Mouse (Mus musculus) heart, embryonic 11.5 days (tissue): ENCODE data around the gene Iqcn. TPM values are rescaled to one million over a fixed set of nuclear protein-coding genes. Genes with fewer than 3 reads are reported as not detected.

Experiments
- ATAC-seq: fragments of 200-750 bp; cut with Nextera tagmentation; replicated peaks from 2 replicates; pipeline ENCODE4 v1.8.0; 2017; ENCODE audit warnings: moderate library complexity; ENCODE audit not compliant: insufficient number of reproducible peaks, low FRiP score, low TSS enrichment
- H3K27ac ChIP-seq: fragments of 300-500 bp; sonication (generic); 2 replicates; pipeline ENCODE4 v1.5.1; 2014; ENCODE audit warnings: mild to moderate bottlenecking, low read depth, low read length
- H3K27me3 ChIP-seq: fragments of 300-500 bp; sonication (generic); 2 replicates; pipeline ENCODE4 v1.6.1; 2014; ENCODE audit warnings: mild to moderate bottlenecking, low read length, mixed read lengths; ENCODE audit not compliant: control insufficient read depth, insufficient read depth
- H3K36me3 ChIP-seq: fragments of 300-500 bp; sonication (generic); 2 replicates; pipeline ENCODE4 v1.6.1; 2014; ENCODE audit warnings: mild to moderate bottlenecking, low read length, moderate library complexity, mixed read lengths; ENCODE audit not compliant: control insufficient read depth, insufficient read depth
- H3K4me1 ChIP-seq: fragments of 300-500 bp; sonication (generic); 2 replicates; pipeline ENCODE4 v1.6.1; 2014; ENCODE audit warnings: low read length; ENCODE audit not compliant: control insufficient read depth, insufficient read depth
- H3K4me2 ChIP-seq: fragments of 300-500 bp; sonication (generic); 2 replicates; pipeline ENCODE4 v1.6.1; 2014; ENCODE audit warnings: mild to moderate bottlenecking, moderate library complexity
- H3K4me3 ChIP-seq: fragments of 300-500 bp; sonication (generic); 2 replicates; pipeline ENCODE4 v1.5.1; 2014; ENCODE audit warnings: low read depth, low read length
- H3K9ac ChIP-seq: fragments of 300-500 bp; sonication (generic); 2 replicates; pipeline ENCODE4 v1.6.1; 2014; ENCODE audit warnings: mild to moderate bottlenecking, low read depth, low read length, moderate library complexity
- H3K9me3 ChIP-seq: fragments of 300-500 bp; sonication (generic); replicated peaks from 2 replicates; pipeline ENCODE4 v1.6.1; 2016; ENCODE audit warnings: low read length; ENCODE audit not compliant: control insufficient read depth
- WGBS: fragments of 180-500 bp; shearing (Covaris S2); extraction: QIAGEN DNeasy Blood & Tissue Kit; methylation state at CpG from one replicate; pipeline ENCODE4 v1.1.7; 2014; ENCODE audit not compliant: insufficient replicate concordance; 5-methylcytosine and 5-hydroxymethylcytosine counted together
- polyA plus RNA-seq: library from polyadenylated mRNA; unstranded; fragments of >200 nt; fragmentation: Nextera tagmentation; extraction: Ambion mirVana; gene quantifications from 2 replicates; pipeline ENCODE4 v1.2.1, GENCODE M21; 2014

Gene Iqcn
- polyA plus RNA-seq, 1 experiment from 2014 or later, result not detected

- Histone ChIP-seq H3K4me1 (peaks cover 36% of the 10 kb centered on the region), H3K4me3 (peak overlapping the region; percentile 80), H3K36me3 (no peaks in the 10 kb centered on the region; the same call in 1 of the 2 replicates), H3K9ac (peak overlapping the region; percentile 100), H3K4me2 (peak overlapping the region; percentile 75), H3K27ac (peak overlapping the region; percentile 99), H3K27me3 (no peaks in the 10 kb centered on the region), H3K9me3 (no peaks in the 10 kb centered on the region)
- WGBS, result under 1% methylated on average over 20 of the region's 20 CpGs
- no peak; the same call in 1 of the 2 replicates for ATAC-seq
Observed at GRCm38 (mm10) chr8:70700555-70700922, 2.7 kb upstream of the Iqcn start.

GRCm38 (mm10) chr8:70701048-70701981 is 1.9 kb upstream of the Iqcn start:
- 56% methylated on average over 10 of the region's 10 CpGs for WGBS
- H3K27ac ChIP-seq, result peak overlapping the region; percentile 99
- H3K9ac ChIP-seq, result peak overlapping the region; percentile 100
- H3K36me3 ChIP-seq, result no peaks in the 10 kb centered on the region; the same call in 1 of the 2 replicates
- H3K4me2 ChIP-seq, result peak overlapping the region; percentile 75
- peak overlapping the region; percentile 80 for H3K4me3 ChIP-seq
- no peak for ATAC-seq
- H3K9me3 ChIP-seq, result no peaks in the 10 kb centered on the region
- H3K4me1 ChIP-seq, result peaks cover 29% of the 10 kb centered on the region
- no peaks in the 10 kb centered on the region for H3K27me3 ChIP-seq

GRCm38 (mm10) chr8:70701982-70702841 is 1.0 kb upstream of the Iqcn start:
- Histone ChIP-seq H3K9ac (no peak overlapping the region), H3K4me3 (no peak overlapping the region), H3K4me1 (peaks cover 21% of the 10 kb centered on the region), H3K9me3 (no peaks in the 10 kb centered on the region), H3K27me3 (no peaks in the 10 kb centered on the region), H3K4me2 (peak overlapping the region; percentile 6; the same call in 1 of the 2 replicates), H3K27ac (no peak overlapping the region), H3K36me3 (no peaks in the 10 kb centered on the region; the same call in 1 of the 2 replicates)
- no peak for ATAC-seq
- WGBS, result 77% methylated on average over 2 of the region's 2 CpGs

GRCm38 (mm10) chr8:70702842-70703182 is 445 bp upstream of the Iqcn start:
- Histone ChIP-seq H3K4me1 (peaks cover 15% of the 10 kb centered on the region), H3K9me3 (no peaks in the 10 kb centered on the region), H3K9ac (no peak overlapping the region), H3K27ac (no peak overlapping the region), H3K4me3 (no peak overlapping the region), H3K27me3 (no peaks in the 10 kb centered on the region), H3K36me3 (no peaks in the 10 kb centered on the region; the same call in 1 of the 2 replicates), H3K4me2 (no peak overlapping the region)
- WGBS, result 74% methylated on average over 3 of the region's 3 CpGs
- ATAC-seq, result no peak

- ATAC-seq, result no peak
Observed at GRCm38 (mm10) chr8:70708281-70708680, 5.0 kb downstream of the Iqcn start.

GRCm38 (mm10) chr8:70709794-70710193 is 6.5 kb downstream of the Iqcn start:
- H3K27ac ChIP-seq, result no peak overlapping the region
- no peak for ATAC-seq
- H3K9ac ChIP-seq, result no peak overlapping the region
- no peak overlapping the region for H3K4me3 ChIP-seq
- no peaks in the 10 kb centered on the region for H3K4me1 ChIP-seq
- H3K27me3 ChIP-seq, result peaks cover 5% of the 10 kb centered on the region
- H3K4me2 ChIP-seq, result no peak overlapping the region
- H3K9me3 ChIP-seq, result no peaks in the 10 kb centered on the region
- H3K36me3 ChIP-seq, result no peaks in the 10 kb centered on the region
- 80% methylated on average over 9 of the region's 9 CpGs for WGBS

More at GRCm38 (mm10) chr8:70708281-70708680, 5.0 kb downstream of the Iqcn start:
- H3K36me3 ChIP-seq, result no peaks in the 10 kb centered on the region; the same call in 1 of the 2 replicates
- no peak overlapping the region for H3K4me3 ChIP-seq
- H3K4me1 ChIP-seq, result no peaks in the 10 kb centered on the region
- peaks cover 5% of the 10 kb centered on the region for H3K27me3 ChIP-seq
- H3K4me2 ChIP-seq, result no peak overlapping the region
- no peak overlapping the region for H3K9ac ChIP-seq
- WGBS, result 86% methylated on average over 14 of the region's 14 CpGs
- no peak overlapping the region for H3K27ac ChIP-seq
- H3K9me3 ChIP-seq, result no peaks in the 10 kb centered on the region

GRCm38 (mm10) chr8:70710296-70710695 is 7.0 kb downstream of the Iqcn start:
- Histone ChIP-seq H3K9ac (no peak overlapping the region), H3K36me3 (no peaks in the 10 kb centered on the region), H3K4me3 (no peak overlapping the region), H3K4me2 (no peak overlapping the region), H3K27ac (no peak overlapping the region), H3K27me3 (peaks cover 5% of the 10 kb centered on the region), H3K4me1 (no peaks in the 10 kb centered on the region), H3K9me3 (no peaks in the 10 kb centered on the region)
- WGBS, result 87% methylated on average over 1 of the region's 1 CpGs
- ATAC-seq, result no peak

GRCm38 (mm10) chr8:70711041-70711440 is 7.8 kb downstream of the Iqcn start:
- no peak for ATAC-seq
- Histone ChIP-seq H3K4me1 (no peaks in the 10 kb centered on the region), H3K4me2 (no peak overlapping the region), H3K9me3 (no peaks in the 10 kb centered on the region), H3K27ac (no peak overlapping the region), H3K27me3 (peaks cover 7% of the 10 kb centered on the region), H3K9ac (no peak overlapping the region), H3K4me3 (no peak overlapping the region), H3K36me3 (no peaks in the 10 kb centered on the region)
- 82% methylated on average over 11 of the region's 11 CpGs for WGBS
